Mouse (Mus musculus) small intestine, adult 2 months (tissue): ENCODE data around the gene Olfr902.

ENCODE experiments used
- CTCF ChIP-seq: fragments of 200-500 bp; IDR thresholded peaks from 2 replicates; pipeline ENCODE4 v1.5.1; 2012; ENCODE audit warnings: low read depth, mild to moderate bottlenecking, control low read depth, inconsistent platforms, low read length, moderate library complexity, mixed read lengths; ENCODE audit not compliant: insufficient replicate concordance, insufficient read length; ENCODE audit errors: extremely low read depth
- POLR2A ChIP-seq: fragments of 200-500 bp; IDR thresholded peaks from 2 replicates; pipeline ENCODE4 v1.6.1; 2012; ENCODE audit warnings: low read depth, mild to moderate bottlenecking, control low read depth, inconsistent platforms, low read length, moderate library complexity

GRCm38 (mm10) chr9:38427026-38427425 is 20.4 kb upstream of the Olfr902 start:
- TF ChIP-seq CTCF (no peak), POLR2A (no peak)
